Mouse (Mus musculus) cerebellum, adult 11 months (tissue): ENCODE results near the gene Dlgap1.

ENCODE experiments used
- DNase-seq: peaks from one replicate; pipeline ENCODE4 v3.0.0; 2022

Dlgap1 gene

GRCm38 (mm10) chr17:70780726-70781689 lies 812.1 kb downstream of the Dlgap1 start:
- no peak for DNase-seq

GRCm38 (mm10) chr17:70783273-70783672 lies 814.4 kb downstream of the Dlgap1 start:
- DNase-seq: no peak

- no peak for DNase-seq
Measured at GRCm38 (mm10) chr17:70787366-70787765, 818.5 kb downstream of the Dlgap1 start.

GRCm38 (mm10) chr17:70790801-70791200 lies 821.9 kb downstream of the Dlgap1 start:
- no peak for DNase-seq

GRCm38 (mm10) chr17:70791596-70792275 lies 822.9 kb downstream of the Dlgap1 start:
- DNase-seq: peak; percentile 12

- no peak for DNase-seq
Measured at GRCm38 (mm10) chr17:70794291-70794690, 825.4 kb downstream of the Dlgap1 start.

- no peak for DNase-seq
Measured at GRCm38 (mm10) chr17:70794722-70795121, 825.8 kb downstream of the Dlgap1 start.

- DNase-seq: no peak
Measured at GRCm38 (mm10) chr17:70795196-70795595, 826.3 kb downstream of the Dlgap1 start.

GRCm38 (mm10) chr17:70796940-70797772 lies 828.3 kb downstream of the Dlgap1 start:
- DNase-seq: no peak

- DNase-seq: no peak
Measured at GRCm38 (mm10) chr17:70797773-70798045, 828.8 kb downstream of the Dlgap1 start.

GRCm38 (mm10) chr17:70799266-70799665 lies 830.4 kb downstream of the Dlgap1 start:
- DNase-seq: no peak

GRCm38 (mm10) chr17:70802022-70802421 lies 833.1 kb downstream of the Dlgap1 start:
- no peak for DNase-seq

GRCm38 (mm10) chr17:70805866-70806265 lies 837.0 kb downstream of the Dlgap1 start:
- no peak for DNase-seq

GRCm38 (mm10) chr17:70806600-70806999 lies 837.7 kb downstream of the Dlgap1 start:
- no peak for DNase-seq

- DNase-seq: no peak
Measured at GRCm38 (mm10) chr17:70807885-70808284, 839.0 kb downstream of the Dlgap1 start.

- DNase-seq: no peak
Measured at GRCm38 (mm10) chr17:70808837-70809236, 840.0 kb downstream of the Dlgap1 start.

GRCm38 (mm10) chr17:70809776-70810175 lies 840.9 kb downstream of the Dlgap1 start:
- DNase-seq: no peak

GRCm38 (mm10) chr17:70810795-70811194 lies 841.9 kb downstream of the Dlgap1 start:
- DNase-seq: no peak

- DNase-seq: no peak
Measured at GRCm38 (mm10) chr17:70815001-70815400, 846.1 kb downstream of the Dlgap1 start.

- no peak for DNase-seq
Measured at GRCm38 (mm10) chr17:70817862-70818451, 849.1 kb downstream of the Dlgap1 start.

GRCm38 (mm10) chr17:70823083-70823482 lies 854.2 kb downstream of the Dlgap1 start:
- DNase-seq: no peak

GRCm38 (mm10) chr17:70826227-70826626 lies 857.4 kb downstream of the Dlgap1 start:
- DNase-seq: no peak
